Mouse (Mus musculus) spleen, adult 2 months (tissue): ENCODE measurements around the gene Hnrnpa3.

Experiments
- CTCF ChIP-seq: fragments of 200-500 bp; IDR thresholded peaks from 2 replicates; pipeline ENCODE4 v1.5.1; 2011; ENCODE audit warnings: mild to moderate bottlenecking, inconsistent platforms; ENCODE audit not compliant: insufficient read depth, insufficient read length, insufficient replicate concordance; ENCODE audit errors: extremely low read depth
- POLR2A ChIP-seq: fragments of 200-500 bp; IDR thresholded peaks from 2 replicates; pipeline ENCODE4 v1.6.1; 2011; ENCODE audit warnings: low read depth, low read length, inconsistent platforms

DNA sequence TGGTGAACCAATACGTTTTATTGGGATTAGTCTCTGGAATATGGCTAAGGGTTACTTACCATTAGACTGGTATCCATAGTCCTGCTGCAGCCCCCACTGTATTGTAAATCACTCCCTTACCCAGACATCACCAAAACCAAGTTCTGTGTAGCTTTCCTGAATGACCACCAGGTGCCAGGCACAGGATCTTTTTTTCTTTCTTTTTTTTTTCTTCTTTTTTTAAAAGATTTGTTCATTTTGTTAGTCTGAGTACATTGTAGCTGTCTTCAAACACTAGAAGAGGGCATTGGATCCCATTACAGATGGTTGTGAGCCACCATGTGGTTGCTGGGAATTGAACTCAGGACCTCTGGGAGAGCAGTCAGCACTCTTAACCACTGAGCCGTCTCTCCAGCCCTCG is 54.0 kb downstream of the Hnrnpa3 start:
- TF ChIP-seq CTCF (no peak), POLR2A (no peak)
